Mouse (Mus musculus): ENCODE measurements at regions not wholly inside any gene's neighbourhood (a gene's known extent, or its start where the extent isn't known, plus 50 kb on each side); places are given as distances from the start of the nearest gene placed in this dataset.

- TF ChIP-seq CTCF (IDR thresholded peaks at IDR 0.05; ENCODE audit: borderline replicate concordance, extremely low read depth, insufficient read depth, insufficient read length) (no peak), POLR2A (IDR thresholded peaks at IDR 0.05; ENCODE audit: borderline replicate concordance, extremely low read depth, insufficient read depth, insufficient read length, poor library complexity, severe bottlenecking) (no peak)
These were observed 104.7 kb downstream of the Gm5447 start for GRCm38 (mm10) chr13:31078751-31079150.

Data from brain, embryonic 14.5 days (tissue).